Mouse (Mus musculus): ENCODE data around the gene Nub1.

Gene Nub1

GRCm38 (mm10) chr5:24747533-24747932 lies 62.2 kb downstream of the Nub1 start:
- no peak for DNase-seq

GRCm38 (mm10) chr5:24749731-24750130 lies 64.4 kb downstream of the Nub1 start:
- no peak for DNase-seq

- DNase-seq = peak; percentile 89 to 94
Measured at GRCm38 (mm10) chr5:24750321-24751304, 65.3 kb downstream of the Nub1 start.

- peak; percentile 71 to 73 for DNase-seq
Measured at GRCm38 (mm10) chr5:24751305-24752174, 66.2 kb downstream of the Nub1 start.

GRCm38 (mm10) chr5:24752175-24752498 lies 66.8 kb downstream of the Nub1 start:
- DNase-seq = no peak

- no peak for DNase-seq
Measured at GRCm38 (mm10) chr5:24756931-24757330, 71.6 kb downstream of the Nub1 start.

- DNase-seq = no peak
Measured at GRCm38 (mm10) chr5:24757816-24758215, 72.5 kb downstream of the Nub1 start, which contains the start of gene Crygn. Gene Crygn, minus strand, starts transcription at chr5:24758008.
